Mouse (Mus musculus): ENCODE measurements around the gene Zmiz1. TPM values are rescaled to one million over a fixed set of nuclear protein-coding genes. Genes with fewer than 3 reads are reported as not detected.
A peak's percentile ranks its signal among the peaks of the same experiment; 100 is the strongest.

Zmiz1 gene
- total and polyA plus RNA-seq, 3 experiments: 3.7 to 45.8 (median 11.1) TPM

DNA sequence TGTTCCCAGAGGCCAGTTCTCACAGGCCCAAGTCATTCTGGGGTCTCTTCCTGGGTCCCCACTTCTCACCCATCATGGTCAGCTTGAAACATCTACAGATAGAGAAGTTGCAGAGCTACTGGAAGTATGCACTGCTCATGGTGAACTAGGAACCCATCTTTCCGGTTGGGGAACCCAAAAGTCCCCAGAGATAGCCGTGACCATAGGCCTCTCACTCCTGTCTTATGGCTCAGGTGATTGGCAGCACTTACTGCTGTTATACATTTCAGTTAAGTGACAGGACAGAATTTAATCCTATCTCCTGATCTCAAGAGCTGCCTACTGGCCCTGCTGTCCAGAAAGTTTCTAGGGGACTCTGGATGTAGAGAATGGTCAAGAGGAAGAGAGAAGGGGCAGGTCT lies 24.3 kb downstream of the Zmiz1 start:
- Histone ChIP-seq H3K36me3 (replicated peaks in 1 of 2; ENCODE audit: control insufficient read depth in 1 of 2, insufficient read depth in 1 of 2, low read length in 1 of 2) (peaks cover 0 to 14% of the 10 kb centered on the region in 2 experiments), H3K79me2 (replicated peaks; ENCODE audit: control insufficient read depth, extremely low read depth, insufficient read depth, poor library complexity, severe bottlenecking) (peaks cover 63% of the 10 kb centered on the region), H3K4me3 (replicated peaks in 1 of 3; ENCODE audit: low read depth in 2 of 3, low read length in 2 of 3, poor library complexity in 1 of 3) (no peak overlapping the region), H3K9me3 (replicated peaks; ENCODE audit: low read length) (no peaks in the 10 kb centered on the region), H3K27me3 (replicated peaks) (no peaks in the 10 kb centered on the region), H3K9ac (ENCODE audit: insufficient read depth, low read depth) (peak overlapping the region; percentile 37; the same call in 1 of the 2 replicates), H3K27ac (ENCODE audit: insufficient read depth, low read depth) (peak overlapping the region; percentile 79), H3K4me2 (ENCODE audit: insufficient read depth, low read depth, poor library complexity, severe bottlenecking) (peak overlapping the region; percentile 60), H3K4me1 (ENCODE audit: control insufficient read depth in 1 of 2, insufficient read depth in 2 of 2) (peaks cover 57 to 98% of the 10 kb centered on the region in 2 experiments)
- TF ChIP-seq USF1 (IDR thresholded peaks at IDR 0.05; ENCODE audit: low read depth, low read length) (no peak), BHLHE40 (IDR thresholded peaks at IDR 0.05; ENCODE audit: low read depth, low read length) (peak; percentile 69), ZMIZ1 (IDR thresholded peaks at IDR 0.05; ENCODE audit: low read depth, low read length) (0 out of 2 replicates have a peak, but pooled peaks have one; percentile 18)
- in situ Hi-C loops (cut with MboI; ENCODE audit: low pct_ligation_motif_present, low pct_unique_long_range_greater_than_20kb, low sequenced_read_pairs) (loop anchor here (5.0 kb wide), 1 partner anchor 34 kb away; no protein-coding TSS in a partner anchor), dilution Hi-C loops (cut with MboI; ENCODE audit: extremely low pct_ligation_motif_present, extremely low pct_unique_long_range_greater_than_20kb, low sequenced_read_pairs) (no loop called here)
- DNase-seq (ENCODE audit: extremely low read depth): no peak

DNA sequence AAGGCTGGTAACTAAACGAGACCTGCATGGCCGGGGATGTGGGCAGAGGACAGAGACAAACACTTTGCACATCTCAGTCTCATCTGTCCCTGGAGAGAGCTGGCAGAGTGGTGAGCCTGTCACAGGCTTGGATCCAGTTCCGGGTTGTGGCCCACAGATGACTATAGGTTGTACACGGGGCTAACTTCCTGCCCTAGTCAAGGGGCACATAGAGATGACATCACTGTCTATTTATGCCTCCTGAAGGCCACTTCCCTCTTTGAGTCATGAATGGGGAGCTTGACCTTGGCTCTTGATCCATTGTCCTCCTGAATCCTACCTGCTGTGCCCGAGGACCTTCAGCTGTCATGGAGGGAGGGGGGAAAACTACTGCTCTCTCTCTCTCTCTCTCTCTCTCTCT lies 25.1 kb downstream of the Zmiz1 start:
- DNase-seq (ENCODE audit: extremely low read depth): peak; percentile 85
- H3K4me3 ChIP-seq (replicated peaks in 1 of 3; ENCODE audit: low read depth in 2 of 3, low read length in 2 of 3, poor library complexity in 1 of 3): peak overlapping the region in 2 of 3 experiments; percentile 5 to 25
- no peaks in the 10 kb centered on the region for H3K27me3 ChIP-seq (replicated peaks)
- H3K4me1 ChIP-seq (ENCODE audit: control insufficient read depth in 1 of 2, insufficient read depth in 2 of 2): peaks cover 59 to 99% of the 10 kb centered on the region in 2 experiments
- peaks cover 61% of the 10 kb centered on the region for H3K79me2 ChIP-seq (replicated peaks; ENCODE audit: control insufficient read depth, extremely low read depth, insufficient read depth, poor library complexity, severe bottlenecking)
- peak overlapping the region; percentile 79 for H3K27ac ChIP-seq (ENCODE audit: insufficient read depth, low read depth)
- peak overlapping the region; percentile 60 for H3K4me2 ChIP-seq (ENCODE audit: insufficient read depth, low read depth, poor library complexity, severe bottlenecking)
- dilution Hi-C loops (cut with MboI; ENCODE audit: extremely low pct_ligation_motif_present, extremely low pct_unique_long_range_greater_than_20kb, low sequenced_read_pairs): no loop called here
- H3K9ac ChIP-seq (ENCODE audit: insufficient read depth, low read depth): peak overlapping the region; percentile 37; the same call in 1 of the 2 replicates
- H3K9me3 ChIP-seq (replicated peaks; ENCODE audit: low read length): no peaks in the 10 kb centered on the region
- H3K36me3 ChIP-seq (replicated peaks in 1 of 2; ENCODE audit: control insufficient read depth in 1 of 2, insufficient read depth in 1 of 2, low read length in 1 of 2): peaks cover 0 to 9% of the 10 kb centered on the region in 2 experiments
- in situ Hi-C loops (cut with MboI; ENCODE audit: low pct_ligation_motif_present, low pct_unique_long_range_greater_than_20kb, low sequenced_read_pairs): loop anchor here (5.0 kb wide), 1 partner anchor 33 kb away; no protein-coding TSS in a partner anchor
- TF ChIP-seq MAZ (IDR thresholded peaks at IDR 0.05; ENCODE audit: low read depth, low read length) (0 out of 2 replicates have a peak, but pooled peaks have one; percentile 27), CHD2 (IDR thresholded peaks at IDR 0.05; ENCODE audit: low read length) (peak; percentile 40; the same call in 1 of the 2 replicates), SMC3 (IDR thresholded peaks at IDR 0.05; ENCODE audit: low read depth, low read length) (no peak), UBTF (IDR thresholded peaks at IDR 0.05; ENCODE audit: low read depth, low read length) (no peak), E2F4 (IDR thresholded peaks at IDR 0.05; ENCODE audit: insufficient replicate concordance, low read depth, low read length) (no peak), MAFK (IDR thresholded peaks at IDR 0.05; ENCODE audit: insufficient replicate concordance, low read length) (peak; percentile 18; the same call in 1 of the 2 replicates), JUND (conservative IDR thresholded peaks at IDR 0.05; ENCODE audit: low read depth, low read length) (peak; percentile 95), POLR2A (IDR thresholded peaks at IDR 0.05; ENCODE audit: low read depth, low read length) (peak; percentile 43), CHD1 (IDR thresholded peaks at IDR 0.05; ENCODE audit: low read depth, low read length) (peak; percentile 48; the same call in 1 of the 2 replicates), ZC3H11A (IDR thresholded peaks at IDR 0.05; ENCODE audit: low read depth, low read length) (no peak), RCOR1 (conservative IDR thresholded peaks at IDR 0.05; ENCODE audit: low read depth, low read length) (0 out of 2 replicates have a peak, but pooled peaks have one; percentile 39), IRF4 (IDR thresholded peaks at IDR 0.05; ENCODE audit: low read depth, low read length) (peak; percentile 83), EP300 (IDR thresholded peaks at IDR 0.05; ENCODE audit: low read length) (peak; percentile 68; the same call in 1 of the 2 replicates), JUN (IDR thresholded peaks at IDR 0.05; ENCODE audit: insufficient read depth, low read depth, low read length) (peak; percentile 97), MYC (IDR thresholded peaks at IDR 0.05; ENCODE audit: low read depth, low read length) (peak; percentile 49; the same call in 1 of the 2 replicates), NRF1 (IDR thresholded peaks at IDR 0.05; ENCODE audit: low read depth, low read length) (no peak), MAX (IDR thresholded peaks at IDR 0.05; ENCODE audit: low read length) (no peak), PAX5 (IDR thresholded peaks at IDR 0.05; ENCODE audit: low read length) (no peak), BHLHE40 (IDR thresholded peaks at IDR 0.05; ENCODE audit: low read depth, low read length) (peak; percentile 73), ELF1 (IDR thresholded peaks at IDR 0.05; ENCODE audit: low read depth, low read length) (peak; percentile 97), SIN3A (IDR thresholded peaks at IDR 0.05; ENCODE audit: low read length) (peak; percentile 77), ZNF384 (IDR thresholded peaks at IDR 0.05; ENCODE audit: low read depth, low read length) (no peak), ZKSCAN1 (IDR thresholded peaks at IDR 0.05; ENCODE audit: borderline replicate concordance, low read depth, low read length) (no peak), USF1 (IDR thresholded peaks at IDR 0.05; ENCODE audit: low read depth, low read length) (no peak), MEF2A (IDR thresholded peaks at IDR 0.05; ENCODE audit: borderline replicate concordance, low read depth, low read length) (peak; percentile 100), HCFC1 (IDR thresholded peaks at IDR 0.05; ENCODE audit: low read depth, low read length) (peak; percentile 78), NELFE (IDR thresholded peaks at IDR 0.05; ENCODE audit: low read depth, low read length) (peak; percentile 40; the same call in 1 of the 2 replicates), ETS1 (conservative IDR thresholded peaks at IDR 0.05; ENCODE audit: low read depth, low read length) (peak; percentile 85), MXI1 (IDR thresholded peaks at IDR 0.05; ENCODE audit: low read depth, low read length) (peak; percentile 74), TCF12 (IDR thresholded peaks at IDR 0.05; ENCODE audit: low read depth, low read length) (peak; percentile 70)

Measured in CH12.LX (cell line).